14 mouse cellular contexts compared by ENCODE assay signal in genomic region chr9:118070442-118070841, GRCm38 (mm10). TPM values are rescaled to one million over a fixed set of nuclear protein-coding genes. Genes with fewer than 3 reads are reported as not detected.
DNase-seq lines count a peak whose midpoint lies in the region.
"Had no signal": no experiment of that assay in that cellular context is flagged by ENCODE, and none has a peak within 500 bp of the region (broad histone marks: within the 10 kb centered on the region; RNA-seq: fewer than 3 reads in every experiment).

No protein-coding gene starts in this region.

- intact Hi-C loops in heart, postnatal 14 days (cut with DNase I) = no loop called here
- intact Hi-C loops in gastrocnemius, postnatal 14 days (cut with DNase I; ENCODE audit: low total_unique reads) = loop anchor here (10.0 kb wide), 1 partner anchor 424 kb away; no protein-coding TSS in a partner anchor
- intact Hi-C loops in heart, postnatal 10 days (cut with DNase I) = no loop called here

- DNase-seq in heart, adult 11 months = peak; percentile 34
- DNase-seq in heart, postnatal 14 days = no peak
- peak; percentile 90 for DNase-seq in cerebellum, adult 11-12 months
- DNase-seq in cerebellum, postnatal 10 days = peak; percentile 82 to 84
- peak; percentile 49 for DNase-seq in gastrocnemius, postnatal 14 days
- DNase-seq in kidney, postnatal 4 days = no peak
- no peak for DNase-seq in heart, postnatal 10 days
- no peak for DNase-seq in spleen, postnatal 10 days (ENCODE audit: low spot score in 2 of 2)
- DNase-seq: adrenal gland, postnatal 36 days; B cell, adult 2 months; heart, adult 2 months; kidney, adult 18-20 months; spleen, adult 18-20 months; thymus, postnatal 36 days had no signal

RNA-seq across cellular contexts. Expression of gene Azi2, which starts 30.1 kb away (rescaled TPM):
- total RNA-seq in heart, postnatal 14 days (2021) = 10 to 100 TPM; 67.3 to 72.1 TPM
- total RNA-seq in gastrocnemius, postnatal 14 days (2021) = 10 to 100 TPM; 36.1 to 41.2 TPM
- total RNA-seq in heart, postnatal 10 days (2021) = 10 to 100 TPM; 72.8 to 81.6 TPM

Comparison
In these comparisons a context has a peak if more than half of its experiments do, and no peak if none do; other contexts are left out.
1. DNase-seq: peak in heart, adult 11 months (single experiment), cerebellum, adult 11-12 months (single experiment), cerebellum, postnatal 10 days (2 of 2) and gastrocnemius, postnatal 14 days (single experiment); none in heart, postnatal 14 days (0 of 2), kidney, postnatal 4 days (0 of 2), heart, postnatal 10 days (0 of 2) and spleen, postnatal 10 days (0 of 2).